Mouse (Mus musculus) thymus, adult 18-20 months (tissue): ENCODE results near the gene Paf1.
"Not testable (repeated sequence)": the region's sequence is repeated elsewhere in the genome, so short reads cannot be mapped to it uniquely, and the experiment has no call there.

Experiments used
- DNase-seq, 2 experiments: peaks; one replicate each; pipeline ENCODE4 v3.0.0; 2022; ENCODE audit warnings: mixed read lengths in 2 of 2

The Paf1 gene

DNA sequence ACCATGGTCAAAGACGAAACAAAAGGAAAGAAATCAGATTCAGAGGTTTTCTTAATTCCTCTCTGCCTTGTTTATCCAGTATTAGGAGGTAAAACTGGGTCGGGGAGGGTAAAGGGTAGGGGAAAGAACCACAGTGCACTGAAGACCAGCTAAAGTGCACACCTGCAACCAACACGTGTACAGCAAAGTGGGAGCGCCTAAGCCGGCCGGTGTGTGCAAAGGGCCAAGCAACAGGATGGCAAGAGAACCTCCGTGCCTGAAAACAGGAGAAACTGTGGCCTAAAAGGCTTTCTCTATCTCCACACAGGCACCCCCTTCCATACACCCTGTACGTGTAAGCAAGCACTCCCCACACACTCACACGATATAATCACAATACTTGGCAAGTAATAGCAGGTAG lies 7.6 kb upstream of the Paf1 start:
- no peak for DNase-seq

DNA sequence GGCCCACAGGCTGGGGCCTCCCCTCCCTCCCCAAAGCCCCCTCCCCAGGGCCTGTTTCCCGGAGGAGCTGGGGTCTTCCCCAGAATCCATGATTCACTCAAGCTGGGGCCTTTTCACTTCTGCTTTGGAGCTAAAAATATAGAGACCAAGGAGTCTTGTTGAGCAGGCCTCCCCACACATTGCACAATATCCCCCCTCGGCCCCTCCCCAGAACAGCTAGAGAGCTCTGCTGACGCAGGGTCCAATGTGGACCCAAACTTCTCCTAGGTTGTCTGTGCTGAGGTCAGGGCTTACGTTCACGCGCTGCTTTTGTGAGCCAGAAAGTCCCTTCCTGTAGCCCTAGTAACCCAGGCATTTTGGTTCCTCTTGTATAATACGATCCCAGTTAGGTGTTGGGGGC lies 6.7 kb upstream of the Paf1 start:
- no peak for DNase-seq

DNA sequence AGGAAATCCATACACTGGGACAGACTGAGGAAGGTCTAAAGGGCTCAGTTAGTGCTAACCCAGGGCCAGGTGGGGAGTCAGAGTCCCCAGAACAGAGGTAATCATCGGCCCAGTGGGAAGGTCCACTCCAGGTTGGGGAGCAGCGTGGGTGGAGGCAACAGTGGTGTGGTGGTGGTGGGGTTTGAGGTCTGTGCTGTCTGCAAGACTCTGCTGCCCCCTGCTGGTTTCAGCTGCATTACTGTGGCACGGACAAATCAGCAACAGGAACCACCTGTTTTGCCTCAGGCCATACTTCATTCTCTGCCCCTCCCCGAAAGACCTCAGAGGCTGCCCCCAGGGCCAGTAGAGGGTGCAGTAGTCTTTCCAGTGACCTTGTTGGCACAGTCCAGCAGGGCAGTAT lies 6.3 kb upstream of the Paf1 start:
- peak; percentile 75 to 83 for DNase-seq

DNA sequence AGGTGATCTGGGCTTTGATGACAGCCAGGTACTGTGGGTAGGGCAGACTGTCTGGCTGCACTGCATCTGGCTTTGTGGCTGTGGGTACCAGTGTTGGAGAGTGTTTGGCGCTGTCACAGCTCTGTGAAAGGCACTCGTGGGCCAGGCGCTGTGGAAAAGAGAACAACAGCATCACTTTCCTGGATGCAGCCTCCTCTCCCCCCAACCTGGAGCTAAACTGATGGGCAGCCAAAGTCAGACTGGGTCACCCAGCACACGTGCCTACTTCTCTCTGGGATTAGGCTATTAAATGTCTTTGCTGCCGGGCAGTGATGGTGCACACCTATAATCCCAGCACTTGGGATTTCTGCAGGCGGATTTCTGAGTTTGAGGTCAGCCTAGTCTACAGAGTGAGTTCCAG lies 5.9 kb upstream of the Paf1 start:
- not testable (repeated sequence) for DNase-seq

DNA sequence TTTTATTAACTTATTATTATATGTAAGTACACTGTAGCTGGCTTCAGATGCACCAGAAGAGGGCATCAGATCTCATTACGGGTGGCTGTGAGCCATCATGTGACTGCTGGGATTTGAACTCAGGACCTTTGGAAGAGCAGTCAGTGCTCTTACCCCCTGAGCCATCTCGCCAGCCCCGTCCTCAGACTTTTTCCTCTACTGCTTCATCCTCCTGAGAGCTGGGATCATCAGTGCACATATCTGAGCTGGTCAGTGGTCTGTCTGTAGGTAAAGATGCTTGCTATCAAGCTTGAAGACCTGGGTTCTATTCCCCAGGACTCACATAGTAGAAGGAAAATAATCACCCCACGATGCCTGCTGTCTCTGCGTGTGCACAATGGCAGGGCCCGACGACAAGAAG lies 5.4 kb upstream of the Paf1 start:
- not testable (repeated sequence) for DNase-seq

- no peak for DNase-seq
These were observed 2.4 kb upstream of the Paf1 start for GRCm38 (mm10) chr7:28390331-28390730.

GRCm38 (mm10) chr7:28393272-28393951 lies 661 bp downstream of the Paf1 start:
- DNase-seq: no peak

DNA sequence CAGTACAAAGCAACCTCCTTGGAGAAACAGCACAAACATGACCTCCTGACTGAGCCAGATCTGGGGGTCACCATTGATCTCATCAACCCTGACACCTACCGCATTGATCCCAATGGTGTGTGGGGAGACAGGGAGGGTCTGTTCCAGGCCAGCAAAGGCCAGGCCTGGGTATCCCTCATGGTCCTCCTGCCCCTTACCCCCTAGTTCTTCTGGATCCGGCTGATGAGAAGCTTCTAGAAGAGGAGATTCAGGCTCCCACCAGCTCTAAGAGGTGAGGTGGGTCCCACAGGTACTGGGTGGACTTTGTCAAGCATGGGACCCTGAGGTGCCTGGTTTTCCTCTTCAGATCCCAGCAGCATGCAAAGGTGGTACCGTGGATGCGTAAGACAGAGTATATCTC lies 2.7 kb downstream of the Paf1 start:
- DNase-seq: no peak

DNA sequence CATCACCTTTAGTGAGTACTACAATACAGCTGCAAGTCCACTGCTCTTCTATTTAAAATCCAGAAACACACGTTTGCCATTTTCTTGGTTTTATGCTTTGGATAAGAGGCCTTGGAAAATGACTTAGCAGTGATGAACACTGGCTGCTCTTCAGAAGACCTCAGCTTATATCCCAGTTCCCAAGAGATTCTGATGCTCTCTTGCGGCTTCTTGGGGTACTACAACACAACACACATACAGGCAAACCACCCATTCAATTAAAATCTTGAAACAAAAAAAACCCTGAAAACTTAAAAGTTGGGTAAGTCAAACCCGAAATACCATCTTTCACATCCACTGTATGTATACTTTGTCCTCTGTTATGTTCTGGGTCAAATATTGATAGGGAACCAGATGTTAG lies 5.2 kb downstream of the Paf1 start:
- no peak for DNase-seq

GRCm38 (mm10) chr7:28398696-28399340 lies 6.1 kb downstream of the Paf1 start:
- DNase-seq: no peak

- DNase-seq: no peak
These were observed 8.3 kb downstream of the Paf1 start for GRCm38 (mm10) chr7:28401030-28401429.

GRCm38 (mm10) chr7:28401942-28402341 lies 9.2 kb downstream of the Paf1 start:
- no peak for DNase-seq

- no peak for DNase-seq
These were observed 18.2 kb downstream of the Paf1 start for GRCm38 (mm10) chr7:28410841-28411475.

- DNase-seq: no peak
These were observed 20.1 kb downstream of the Paf1 start for GRCm38 (mm10) chr7:28412826-28413225.

GRCm38 (mm10) chr7:28417368-28417767 lies 24.6 kb downstream of the Paf1 start:
- DNase-seq: no peak

DNA sequence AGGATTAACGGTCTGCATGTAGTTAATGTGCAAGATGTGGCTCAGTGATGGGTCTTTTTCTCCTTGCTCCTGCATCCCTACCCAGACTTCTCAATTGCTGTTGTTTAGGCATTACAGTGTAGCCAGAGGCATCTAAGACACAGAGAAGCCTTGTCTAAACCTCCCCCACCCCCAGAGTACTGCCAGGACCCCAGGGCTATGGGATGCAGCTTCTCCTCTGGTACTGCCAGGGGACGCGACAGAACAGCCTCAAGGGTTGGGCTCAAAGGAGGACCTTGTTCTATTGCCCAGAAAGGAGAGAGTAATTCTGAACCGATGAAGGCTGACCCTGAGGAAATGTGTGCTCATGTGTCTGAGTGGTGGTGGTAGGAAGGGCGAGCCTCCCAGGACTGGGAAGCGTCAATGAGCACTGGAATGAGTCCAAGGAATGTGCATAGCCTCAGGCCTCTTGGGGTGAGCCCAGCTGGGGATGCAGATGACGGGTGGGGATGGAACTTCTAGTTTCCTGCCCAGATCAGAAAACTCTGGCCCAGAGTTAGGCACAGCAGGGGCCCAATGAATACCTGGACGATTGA lies 25.4 kb downstream of the Paf1 start:
- DNase-seq: no peak

DNA sequence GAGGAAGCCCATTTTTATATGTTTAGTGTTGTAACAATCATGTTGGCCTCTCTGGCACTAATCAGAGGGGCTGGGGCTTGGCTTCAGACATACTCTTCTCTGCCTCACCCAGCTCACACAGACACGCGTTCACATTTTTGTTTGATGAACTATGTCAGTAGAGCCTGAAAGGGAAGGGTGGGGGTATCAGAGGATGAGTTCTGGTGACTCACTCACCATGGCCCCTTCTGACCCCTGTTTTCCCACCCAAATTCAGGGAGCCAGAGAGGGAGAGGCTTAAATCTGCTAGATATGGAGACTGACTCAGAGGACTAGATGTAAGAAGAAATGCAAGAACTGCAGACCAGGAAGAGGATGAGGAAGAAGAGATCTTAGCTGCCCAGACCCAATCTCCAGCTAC lies 26.7 kb downstream of the Paf1 start:
- DNase-seq: no peak

DNA sequence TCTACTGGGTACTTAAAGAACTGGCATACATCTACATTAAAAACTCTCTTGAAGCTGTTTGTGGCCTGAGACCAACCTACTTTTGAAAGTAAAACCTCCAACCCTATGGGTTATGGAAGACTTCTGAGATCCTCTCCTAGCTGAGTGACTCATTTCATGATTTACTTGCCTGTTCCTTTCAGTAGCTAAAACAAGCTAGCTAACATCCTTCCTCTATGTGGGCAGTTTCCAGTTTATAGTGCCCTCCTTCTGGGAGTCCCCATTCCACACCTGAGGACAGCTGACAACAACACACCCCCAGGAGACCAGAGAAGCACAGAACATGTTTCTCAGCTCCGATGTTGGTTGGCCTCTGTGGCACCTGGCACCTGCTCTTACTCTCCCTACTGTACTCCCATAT lies 30.3 kb downstream of the Paf1 start:
- no peak for DNase-seq

- DNase-seq: no peak
These were observed 35.0 kb downstream of the Paf1 start for GRCm38 (mm10) chr7:28427738-28428137.

DNA sequence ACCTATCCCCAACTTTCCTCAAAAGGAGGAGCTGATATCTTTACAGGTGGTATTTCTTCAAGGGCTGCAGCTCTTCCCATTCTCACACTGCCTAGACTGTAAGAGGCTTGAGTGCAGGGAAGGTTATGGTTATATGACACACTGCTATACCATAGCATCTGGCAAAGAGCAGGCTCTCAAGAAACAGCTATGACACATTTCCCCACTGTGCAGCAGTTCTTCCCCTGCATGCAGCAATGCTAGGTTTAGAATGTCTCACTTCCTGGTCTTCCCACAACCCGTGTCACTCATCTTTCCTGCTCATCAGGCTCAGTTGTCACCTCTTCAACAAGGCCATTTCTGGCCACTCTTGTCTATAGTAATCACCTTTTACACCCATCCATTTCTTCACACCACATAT lies 37.8 kb downstream of the Paf1 start:
- DNase-seq: no peak

DNA sequence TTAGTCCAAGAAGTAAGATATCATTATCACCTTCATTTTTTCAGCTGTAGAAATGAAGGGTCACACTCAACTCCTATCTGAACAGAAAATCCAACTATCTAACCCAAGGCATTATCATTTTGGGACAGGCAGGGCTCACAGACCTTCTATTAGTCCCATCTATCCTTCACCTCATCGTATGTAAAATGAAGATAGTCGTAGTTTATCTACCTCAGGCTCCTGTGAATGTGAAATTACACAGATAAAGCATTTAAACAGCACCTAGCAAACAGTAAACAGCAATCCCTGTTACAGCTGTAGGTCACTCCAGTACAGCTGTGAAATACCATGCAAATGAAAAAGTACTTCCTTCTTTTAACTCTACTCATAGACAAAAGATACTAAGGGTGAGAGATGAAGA lies 39.5 kb downstream of the Paf1 start:
- DNase-seq: no peak

GRCm38 (mm10) chr7:28435660-28436259 lies 43.0 kb downstream of the Paf1 start:
- DNase-seq: peak; percentile 50 to 61

- DNase-seq: peak; percentile 100
These were observed 43.6 kb downstream of the Paf1 start for GRCm38 (mm10) chr7:28436271-28436904.
